Mouse (Mus musculus) fibroblast of lung, adult 2 months (primary cell): Measurements from ENCODE around the gene Dgat2l6.
A peak's percentile ranks its signal among the peaks of the same experiment; 100 is the strongest.

Source experiments
- DNase-seq: peaks from one replicate; pipeline ENCODE4 v3.0.0-alpha.2; 2011; ENCODE audit warnings: low read depth

Gene Dgat2l6

GRCm38 (mm10) chrX:100524471-100524870 lies at the start of gene Dgat2l6:
TSS of gene Dgat2l6 (plus strand) at chrX:100524838.
- no peak for DNase-seq

- DNase-seq: no peak
Observed at GRCm38 (mm10) chrX:100475569-100476223, 48.9 kb upstream of the Dgat2l6 start.

- DNase-seq: no peak
Observed at GRCm38 (mm10) chrX:100480317-100480716, 44.3 kb upstream of the Dgat2l6 start.

- no peak for DNase-seq
Observed at GRCm38 (mm10) chrX:100493500-100494067, 31.1 kb upstream of the Dgat2l6 start.

GRCm38 (mm10) chrX:100494068-100494978 lies 30.3 kb upstream of the Dgat2l6 start, which contains the start of gene Igbp1:
TSS of gene Igbp1 (plus strand) at chrX:100494291.
- peak; percentile 82 for DNase-seq

- DNase-seq: no peak
Observed at GRCm38 (mm10) chrX:100504175-100504851, 20.3 kb upstream of the Dgat2l6 start.

GRCm38 (mm10) chrX:100508164-100508563 lies 16.5 kb upstream of the Dgat2l6 start:
- DNase-seq: no peak

GRCm38 (mm10) chrX:100509921-100510320 lies 14.7 kb upstream of the Dgat2l6 start:
- no peak for DNase-seq

- DNase-seq: no peak
Observed at GRCm38 (mm10) chrX:100516683-100517082, 8.0 kb upstream of the Dgat2l6 start.

- DNase-seq: no peak
Observed at GRCm38 (mm10) chrX:100517626-100518025, 7.0 kb upstream of the Dgat2l6 start.

GRCm38 (mm10) chrX:100518532-100518931 lies 6.1 kb upstream of the Dgat2l6 start:
- DNase-seq: no peak

GRCm38 (mm10) chrX:100556026-100556425 lies 31.4 kb downstream of the Dgat2l6 start:
- no peak for DNase-seq

GRCm38 (mm10) chrX:100565696-100566095 lies 41.1 kb downstream of the Dgat2l6 start:
- DNase-seq: no peak

- DNase-seq: no peak
Observed at GRCm38 (mm10) chrX:100571951-100572350, 47.3 kb downstream of the Dgat2l6 start, which contains the start of gene Awat1. TSS of gene Awat1 (plus strand) at chrX:100572251.

- DNase-seq: no peak
Observed at GRCm38 (mm10) chrX:100594791-100595190, 70.2 kb downstream of the Dgat2l6 start, which contains the start of gene P2ry4. TSS of gene P2ry4 (minus strand) at chrX:100594869.
